In the genomic region with DNA sequence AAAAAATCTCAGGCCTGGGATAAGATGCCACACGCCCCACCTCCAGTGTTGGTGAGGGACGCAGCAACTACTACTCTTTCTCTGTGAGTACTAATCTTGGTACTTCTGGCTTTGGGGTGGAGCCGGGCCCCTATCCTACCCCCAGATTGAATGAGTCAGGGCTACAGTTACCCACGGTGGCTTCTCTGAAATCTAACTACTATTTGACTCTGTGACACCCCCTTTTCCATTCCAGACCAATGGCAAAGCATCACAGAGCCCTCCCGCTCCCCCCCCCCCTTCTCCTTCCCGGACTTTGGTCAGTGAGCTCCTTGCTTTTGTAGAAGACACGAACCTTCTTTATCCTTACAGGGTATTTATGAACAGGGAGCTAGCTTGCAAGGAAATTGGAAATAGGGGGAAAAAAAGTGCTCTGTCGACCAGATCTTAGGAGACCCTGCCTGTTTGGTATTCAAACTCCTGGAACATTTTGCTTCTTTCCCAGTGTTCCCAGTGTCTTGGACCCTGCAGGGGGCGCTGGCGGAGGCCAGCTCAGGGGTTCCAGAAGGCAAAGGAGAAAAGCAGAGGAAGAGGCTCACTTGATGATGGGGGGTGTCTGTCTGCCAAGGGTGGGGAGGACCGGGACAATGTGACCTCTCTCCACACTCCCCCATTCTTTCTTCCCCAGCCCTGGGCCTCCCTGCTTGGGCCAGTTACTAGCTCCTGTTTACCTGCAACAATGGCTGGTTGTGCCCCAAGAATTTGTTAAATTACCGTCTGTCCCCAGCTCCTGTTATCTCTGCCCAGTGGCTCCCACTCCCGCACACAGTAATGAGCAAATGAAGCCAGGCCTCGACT, we compare ENCODE assay signal across 10 mouse cellular contexts. TPM values are rescaled to one million over a fixed set of nuclear protein-coding genes. Genes with fewer than 3 reads are reported as not detected.
DNase-seq lines count a peak whose midpoint lies in the region; ATAC-seq lines count a peak whose summit lies in the region.
"Had no signal": no experiment of that assay in that cellular context is flagged by ENCODE, and none has a peak within 500 bp of the region (broad histone marks: within the 10 kb centered on the region; RNA-seq: fewer than 3 reads in every experiment).

No protein-coding gene starts in this region.

- H3K4me1 ChIP-seq in heart, embryonic 16.5 days (ENCODE audit: control insufficient read depth, insufficient read depth, low read length): peaks cover 8% of the 10 kb centered on the region
- H3K4me1 ChIP-seq in midbrain, embryonic 11.5 days (ENCODE audit: control insufficient read depth, insufficient read depth, low read length): peaks cover 58% of the 10 kb centered on the region

- DNase-seq in kidney, postnatal 14 days: peak; percentile 17
- DNase-seq in kidney, adult 18-20 months: no peak
- peak; percentile 81 to 84 for DNase-seq in cerebellum, postnatal 10 days
- DNase-seq in midbrain, embryonic 11.5 days (ENCODE audit: low spot score, missing footprints): peak; percentile 96
- DNase-seq in thymus, postnatal 10 days (ENCODE audit: low spot score in 2 of 2): no peak
- no peak for DNase-seq in gastrocnemius, adult 18-20 months (ENCODE audit: low spot score)
- no peak for DNase-seq in lung, postnatal 36 days

- H3K36me3 ChIP-seq in heart, embryonic 16.5 days (ENCODE audit: control insufficient read depth, insufficient read depth): no peaks in the 10 kb centered on the region
- H3K36me3 ChIP-seq in midbrain, embryonic 11.5 days (ENCODE audit: control insufficient read depth, insufficient read depth, low read length): peaks cover 16% of the 10 kb centered on the region

- H3K27me3 ChIP-seq in heart, embryonic 16.5 days (ENCODE audit: control insufficient read depth, insufficient read depth, low read length): peaks cover 31% of the 10 kb centered on the region
- H3K27me3 ChIP-seq in midbrain, embryonic 11.5 days (ENCODE audit: control insufficient read depth, insufficient read depth, low read length): no peaks in the 10 kb centered on the region

- H3K9ac ChIP-seq in heart, embryonic 16.5 days (ENCODE audit: low read length): no peak overlapping the region
- H3K9ac ChIP-seq in midbrain, embryonic 11.5 days (ENCODE audit: low read length): peak overlapping the region; percentile 100

- peak overlapping the region; percentile 83 for H3K4me3 ChIP-seq in heart, embryonic 16.5 days (ENCODE audit: low read length)
- peak overlapping the region; percentile 100 for H3K4me3 ChIP-seq in midbrain, embryonic 11.5 days (ENCODE audit: low read depth, low read length)

- H3K27ac ChIP-seq in heart, embryonic 16.5 days (ENCODE audit: low read length): no peak overlapping the region
- H3K27ac ChIP-seq in midbrain, embryonic 11.5 days (ENCODE audit: low read depth, low read length): peak overlapping the region; percentile 100

- WGBS in heart, embryonic 16.5 days: 26% methylated on average over 14 of the region's 14 CpGs
- 2% methylated on average over 14 of the region's 14 CpGs for WGBS in midbrain, embryonic 11.5 days

- no peaks in the 10 kb centered on the region for H3K9me3 ChIP-seq in heart, embryonic 16.5 days (replicated peaks; ENCODE audit: control insufficient read depth, low read length)
- H3K9me3 ChIP-seq in midbrain, embryonic 11.5 days (ENCODE audit: control insufficient read depth, low read length): no peaks in the 10 kb centered on the region

- ATAC-seq in heart, embryonic 16.5 days (replicated peaks; ENCODE audit: extremely low read depth, insufficient read depth, low FRiP score): no peak
- no peak for ATAC-seq in midbrain, embryonic 11.5 days (ENCODE audit: low FRiP score)

- H3K4me2 ChIP-seq in heart, embryonic 16.5 days (ENCODE audit: low read depth, low read length): peak overlapping the region; percentile 97
- H3K4me2 ChIP-seq in midbrain, embryonic 11.5 days: peak overlapping the region; percentile 100

RNA-seq across cellular contexts. Expression of gene Msi1, which starts 1.9 kb away (rescaled TPM):
- polyA plus RNA-seq in heart, embryonic 16.5 days (2015; fragmentation: Nextera tagmentation; extraction: Ambion mirVana): 1.1 and 1.8 TPM in 2 replicates
- polyA plus RNA-seq in midbrain, embryonic 11.5 days (2014; fragmentation: Nextera tagmentation; extraction: Ambion mirVana): 199 and 227 TPM in 2 replicates
- total RNA-seq in gastrocnemius, adult 18-20 months (2021): under 1 TPM in 1 of 2 experiments, not detected in 1; 0.57 TPM

RNA-seq across cellular contexts. Expression of gene Pla2g1b, which starts 34.8 kb away (rescaled TPM):
- polyA plus RNA-seq in heart, embryonic 16.5 days (2015; fragmentation: Nextera tagmentation; extraction: Ambion mirVana): 0.46 and 0.92 TPM in 2 replicates
- not detected in 2 replicates for polyA plus RNA-seq in midbrain, embryonic 11.5 days (2014; fragmentation: Nextera tagmentation; extraction: Ambion mirVana)
- not detected for total RNA-seq in gastrocnemius, adult 18-20 months (2021)
- total RNA-seq: adrenal gland, postnatal 36 days; left cerebral cortex, adult 18-20 months had no signal

RNA-seq across cellular contexts. Expression of gene Sirt4, which starts 53.2 kb away (rescaled TPM):
- polyA plus RNA-seq in heart, embryonic 16.5 days (2015; fragmentation: Nextera tagmentation; extraction: Ambion mirVana): 18.7 and 24.0 TPM in 2 replicates
- 16.2 and 18.9 TPM in 2 replicates for polyA plus RNA-seq in midbrain, embryonic 11.5 days (2014; fragmentation: Nextera tagmentation; extraction: Ambion mirVana)
- 10 to 100 TPM; 14.8 to 16.5 TPM for total RNA-seq in gastrocnemius, adult 18-20 months (2021)

Comparison
In these comparisons a context has a peak if more than half of its experiments do, and no peak if none do; other contexts are left out.
1. DNase-seq: peak in kidney, postnatal 14 days (single experiment), cerebellum, postnatal 10 days (2 of 2) and midbrain, embryonic 11.5 days (single experiment); none in kidney, adult 18-20 months (single experiment), thymus, postnatal 10 days (0 of 2), gastrocnemius, adult 18-20 months (single experiment) and lung, postnatal 36 days (single experiment).
2. RNA of gene Msi1, which starts 1.9 kb away (polyA plus RNA-seq): 199 to 227 TPM in midbrain, embryonic 11.5 days; 1.1 to 1.8 TPM in heart, embryonic 16.5 days; every median in the first group is over 10 times any median in the second.